Comparison of ENCODE assay signal across 8 mouse cellular contexts in genomic region chr5:114702403-114703392, GRCm38 (mm10). TPM values are rescaled to one million over a fixed set of nuclear protein-coding genes. Genes with fewer than 3 reads are reported as not detected.
DNase-seq lines count a peak whose midpoint lies in the region; ATAC-seq and TF ChIP-seq lines count a peak whose summit lies in the region.

No protein-coding gene starts in this region.

- peak in 1 of 2 experiments; percentile 34 for DNase-seq in cerebellum, adult 2 months
- DNase-seq in cerebellum, adult 9-11 months, result no peak
- peak; percentile 86 for DNase-seq in midbrain, embryonic 11.5 days (ENCODE audit: low spot score, missing footprints)
- no peak for DNase-seq in midbrain, embryonic 10.5 days (ENCODE audit: low spot score)
- no peak for DNase-seq in left cerebral cortex, postnatal 36 days (ENCODE audit: low spot score in 2 of 2)
- no peak for DNase-seq in testis, postnatal 14 days (ENCODE audit: low spot score)

- no peak overlapping the region for H3K9ac ChIP-seq in midbrain, embryonic 11.5 days (ENCODE audit: low read length)

- H3K9me3 ChIP-seq in midbrain, embryonic 11.5 days (ENCODE audit: control insufficient read depth, low read length), result no peaks in the 10 kb centered on the region
- H3K9me3 ChIP-seq in midbrain, embryonic 10.5 days (replicated peaks), result no peaks in the 10 kb centered on the region

- no peak for TF ChIP-seq POLR2A in cerebellum, adult 2 months (IDR thresholded peaks at IDR 0.05; ENCODE audit: borderline replicate concordance, insufficient read depth, low read length)

- no peak overlapping the region for H3K4me2 ChIP-seq in midbrain, embryonic 11.5 days

- H3K27ac ChIP-seq in cerebellum, adult 2 months (ENCODE audit: insufficient read depth, low read length), result no peak overlapping the region
- no peak overlapping the region for H3K27ac ChIP-seq in midbrain, embryonic 11.5 days (ENCODE audit: low read depth, low read length)
- H3K27ac ChIP-seq in midbrain, embryonic 10.5 days (replicated peaks), result no peak overlapping the region

- H3K4me3 ChIP-seq in cerebellum, adult 2 months (replicated peaks; ENCODE audit: insufficient read depth, low read depth, low read length), result no peak overlapping the region
- no peak overlapping the region for H3K4me3 ChIP-seq in midbrain, embryonic 11.5 days (ENCODE audit: low read depth, low read length)
- no peak overlapping the region for H3K4me3 ChIP-seq in midbrain, embryonic 10.5 days

- peaks cover 12% of the 10 kb centered on the region; the same call in 1 of the 2 replicates for H3K4me1 ChIP-seq in cerebellum, adult 2 months (ENCODE audit: control insufficient read depth, insufficient read depth, low read length)
- no peaks in the 10 kb centered on the region for H3K4me1 ChIP-seq in midbrain, embryonic 11.5 days (ENCODE audit: control insufficient read depth, insufficient read depth, low read length)
- H3K4me1 ChIP-seq in midbrain, embryonic 10.5 days, result no peaks in the 10 kb centered on the region

- H3K36me3 ChIP-seq in midbrain, embryonic 11.5 days (ENCODE audit: control insufficient read depth, insufficient read depth, low read length), result no peaks in the 10 kb centered on the region
- no peaks in the 10 kb centered on the region for H3K36me3 ChIP-seq in midbrain, embryonic 10.5 days

- ATAC-seq in midbrain, embryonic 11.5 days (ENCODE audit: low FRiP score), result no peak
- ATAC-seq in hematopoietic stem cell, adult 5-6 weeks (replicated peaks in 1 of 2; ENCODE audit: insufficient read depth in 1 of 2, low FRiP score in 2 of 2, low TSS enrichment in 1 of 2, low read depth in 1 of 2, poor library complexity in 2 of 2, severe bottlenecking in 2 of 2), result peak; percentile 54 to 55; a peak in 2 of 4 replicates
- ATAC-seq in megakaryocyte, adult 5-6 weeks (ENCODE audit: poor library complexity, severe bottlenecking), result peak; percentile 31; the same call in 1 of the 2 replicates

- H3K27me3 ChIP-seq in cerebellum, adult 2 months (ENCODE audit: control insufficient read depth, insufficient read depth, low read length), result no peaks in the 10 kb centered on the region
- no peaks in the 10 kb centered on the region for H3K27me3 ChIP-seq in midbrain, embryonic 11.5 days (ENCODE audit: control insufficient read depth, insufficient read depth, low read length)
- no peaks in the 10 kb centered on the region for H3K27me3 ChIP-seq in midbrain, embryonic 10.5 days (ENCODE audit: low read depth, poor library complexity, severe bottlenecking)

- TF ChIP-seq CTCF in cerebellum, adult 2 months (IDR thresholded peaks at IDR 0.05; ENCODE audit: borderline replicate concordance, insufficient read depth, low read depth, low read length), result peak; percentile 68; the same call in 1 of the 2 replicates

- intact Hi-C loops in left cerebral cortex, postnatal 36 days (cut with DNase I), result no loop called here

- WGBS in cerebellum, adult 2 months, result 60% methylated on average over 14 of the region's 14 CpGs
- WGBS in midbrain, embryonic 11.5 days, result 67% methylated on average over 14 of the region's 14 CpGs
- WGBS in midbrain, embryonic 10.5 days, result 69% methylated on average over 14 of the region's 14 CpGs

RNA-seq across cellular contexts. Expression of gene Tchp, which starts 4.9 kb away (rescaled TPM):
- polyA plus RNA-seq in cerebellum, adult 2 months (2012; rRNA removed), result 33.9 and 35.5 TPM in 2 replicates
- polyA plus RNA-seq in midbrain, embryonic 11.5 days (2014; fragmentation: Nextera tagmentation; extraction: Ambion mirVana), result 13.7 and 17.4 TPM in 2 replicates
- polyA plus RNA-seq in midbrain, embryonic 10.5 days (2016; fragmentation: Nextera tagmentation; extraction: Ambion mirVana), result 19.4 and 22.0 TPM in 2 replicates
- total RNA-seq in hematopoietic stem cell, adult 5-6 weeks (2017), result 16.3 and 21.2 TPM in 2 replicates
- total RNA-seq in megakaryocyte, adult 5-6 weeks (2015), result 2.6 and 3.0 TPM in 2 replicates
- 6.9 and 7.6 TPM in 2 replicates for total RNA-seq in megakaryocyte, adult 5-6 weeks (2017)
- total RNA-seq in left cerebral cortex, postnatal 36 days (2021), result 10 to 100 TPM in 1 of 2 experiments, 1 to 10 TPM in 1; 8.6 to 15.5 TPM

RNA-seq across cellular contexts. Expression of gene Gltp, which starts 11.9 kb away (rescaled TPM):
- 79.3 and 87.5 TPM in 2 replicates for polyA plus RNA-seq in cerebellum, adult 2 months (2012; rRNA removed)
- polyA plus RNA-seq in midbrain, embryonic 11.5 days (2014; fragmentation: Nextera tagmentation; extraction: Ambion mirVana), result 63.8 and 67.1 TPM in 2 replicates
- 81.8 and 83.0 TPM in 2 replicates for polyA plus RNA-seq in midbrain, embryonic 10.5 days (2016; fragmentation: Nextera tagmentation; extraction: Ambion mirVana)
- total RNA-seq in hematopoietic stem cell, adult 5-6 weeks (2017), result 68.2 and 75.9 TPM in 2 replicates
- total RNA-seq in megakaryocyte, adult 5-6 weeks (2015), result 268 and 269 TPM in 2 replicates
- 135 and 141 TPM in 2 replicates for total RNA-seq in megakaryocyte, adult 5-6 weeks (2017)
- total RNA-seq in left cerebral cortex, postnatal 36 days (2021), result 10 to 100 TPM; 24.3 to 32.4 TPM

RNA-seq across cellular contexts. Expression of gene Trpv4, which starts 44.5 kb away (rescaled TPM):
- polyA plus RNA-seq in cerebellum, adult 2 months (2012; rRNA removed), result 3.0 and 5.5 TPM in 2 replicates
- polyA plus RNA-seq in midbrain, embryonic 11.5 days (2014; fragmentation: Nextera tagmentation; extraction: Ambion mirVana), result 0.26 TPM in 1 of 2 replicates, not detected in the other
- 0.12 and 0.27 TPM in 2 replicates for polyA plus RNA-seq in midbrain, embryonic 10.5 days (2016; fragmentation: Nextera tagmentation; extraction: Ambion mirVana)
- total RNA-seq in hematopoietic stem cell, adult 5-6 weeks (2017), result 0.25 and 0.69 TPM in 2 replicates
- 1.5 TPM in 2 replicates for total RNA-seq in megakaryocyte, adult 5-6 weeks (2015)
- total RNA-seq in megakaryocyte, adult 5-6 weeks (2017), result 0.94 and 1.8 TPM in 2 replicates
- total RNA-seq in left cerebral cortex, postnatal 36 days (2021), result 1 to 10 TPM; 1.5 to 2.6 TPM
